Mouse (Mus musculus) cerebellum, adult 9-11 months (tissue): Measurements from ENCODE around the gene Acsbg2.

ENCODE experiments used
- DNase-seq: peaks from one replicate; pipeline ENCODE4 v3.0.0; 2022

Acsbg2 gene

DNA sequence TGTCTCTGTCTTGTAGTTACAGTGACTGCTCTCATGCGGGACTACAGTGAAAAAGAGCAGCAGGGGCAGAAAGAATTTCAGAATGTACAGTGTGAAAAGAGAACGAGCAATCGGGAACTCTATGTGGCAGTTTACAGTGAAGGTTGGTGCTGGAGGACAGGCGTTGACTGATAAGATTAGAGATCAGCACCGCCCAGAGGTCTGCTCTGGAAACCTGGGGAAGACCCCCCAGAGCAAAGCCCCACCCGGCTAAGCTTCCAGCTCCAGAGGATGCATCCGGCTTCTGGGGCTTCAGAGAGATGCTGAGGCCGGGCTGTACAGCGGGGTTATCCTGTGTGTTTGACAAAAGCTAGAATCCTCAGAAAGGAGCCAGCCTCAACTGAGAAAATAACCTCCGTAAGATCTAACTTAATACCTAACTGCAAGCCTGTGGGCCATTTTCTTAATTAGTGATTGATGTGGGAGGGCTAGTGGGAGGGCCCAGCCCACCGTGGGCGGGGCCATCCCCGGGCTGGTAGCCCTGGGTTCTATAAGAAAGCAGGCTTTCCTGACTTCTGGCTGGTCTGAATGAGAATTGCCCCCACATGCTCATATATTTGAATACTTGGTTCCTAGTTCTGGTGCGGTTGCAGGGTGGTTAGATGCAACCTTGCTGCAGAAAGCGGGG is 3.8 kb downstream of the Acsbg2 start:
- no peak for DNase-seq

DNA sequence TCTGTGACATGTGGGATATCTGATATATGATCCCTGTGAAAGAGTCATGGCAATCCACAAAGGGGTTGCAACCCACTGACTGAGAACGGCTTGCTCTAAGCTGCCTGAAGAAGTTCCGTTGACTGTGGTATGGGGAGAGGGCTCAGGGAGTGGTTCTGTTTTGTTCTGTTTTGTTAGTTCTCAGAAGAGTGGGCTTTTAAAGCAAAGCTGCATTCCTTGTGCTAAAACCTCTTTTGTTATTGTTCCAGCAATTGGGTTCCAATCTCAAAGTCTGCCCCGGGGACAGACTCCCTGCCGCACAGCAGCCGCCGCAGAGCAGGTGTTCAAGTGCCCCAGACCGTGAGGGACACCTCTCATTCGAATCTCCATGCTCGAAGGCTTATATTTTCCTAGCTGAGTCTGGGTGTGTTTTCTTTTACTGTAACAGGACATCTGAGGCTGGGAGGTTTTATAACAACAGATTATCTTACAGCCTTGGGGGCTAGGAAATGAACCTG is 4.7 kb downstream of the Acsbg2 start:
- no peak for DNase-seq

DNA sequence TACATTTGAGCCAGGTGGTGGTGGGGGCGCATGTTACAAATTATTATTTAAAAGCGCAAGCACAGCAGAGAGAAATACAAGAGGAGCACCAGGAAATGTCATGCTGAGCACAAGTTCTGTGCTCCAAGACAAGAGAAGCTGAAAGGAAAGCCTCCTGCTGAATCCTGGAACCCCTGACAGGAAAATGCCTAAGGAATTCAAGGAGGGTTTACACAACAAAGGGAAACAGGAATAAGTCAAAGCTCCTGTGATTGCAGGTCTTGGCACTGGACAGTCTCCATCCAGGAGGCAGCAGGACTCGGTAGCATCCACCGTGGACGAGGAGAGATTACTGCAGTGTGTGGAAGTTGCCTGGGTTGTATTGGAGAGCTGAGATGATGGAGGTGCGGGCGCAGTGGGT is 8.2 kb downstream of the Acsbg2 start:
- DNase-seq = no peak

DNA sequence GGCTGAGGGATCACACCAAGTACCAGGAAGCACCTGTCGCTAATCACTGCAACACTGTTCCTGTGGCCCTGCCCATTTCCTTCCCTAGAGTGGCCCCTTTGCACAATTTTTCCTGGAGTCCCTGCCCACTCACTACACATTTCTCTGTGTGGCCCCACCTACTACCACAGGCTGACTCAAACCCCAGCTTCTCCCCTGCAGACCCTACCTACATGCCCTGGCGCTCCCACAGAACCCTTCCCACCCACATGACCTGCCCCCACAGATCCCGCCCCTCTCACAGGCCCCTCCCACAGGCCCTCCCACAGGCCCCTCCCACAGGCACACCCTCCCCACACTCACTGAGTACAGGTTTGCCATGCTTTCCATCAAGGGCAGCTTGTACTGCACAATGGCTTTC is 13.1 kb downstream of the Acsbg2 start:
- DNase-seq = no peak

DNA sequence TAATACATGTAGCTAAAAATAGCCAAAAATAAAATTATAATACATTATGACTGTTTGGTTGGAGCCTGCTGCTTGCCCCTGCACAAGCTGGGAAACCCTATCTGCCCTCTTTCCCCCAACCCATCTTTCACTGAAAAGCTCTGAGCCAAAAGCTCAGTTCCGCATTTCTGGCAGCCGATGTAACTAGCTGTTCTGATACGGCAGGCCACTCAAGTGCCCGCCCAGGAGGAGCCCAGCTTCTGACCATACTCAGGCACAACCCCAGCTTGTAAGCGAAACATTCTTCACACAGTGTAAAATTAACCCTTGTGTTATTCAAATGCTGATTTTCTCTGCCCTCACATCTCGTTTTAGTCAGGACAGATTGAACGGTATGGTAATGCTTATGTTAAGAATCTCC is 15.3 kb downstream of the Acsbg2 start:
- DNase-seq = no peak

- DNase-seq = peak; percentile 23
Measured at GRCm38 (mm10) chr17:56858216-56858615, 16.0 kb downstream of the Acsbg2 start.

DNA sequence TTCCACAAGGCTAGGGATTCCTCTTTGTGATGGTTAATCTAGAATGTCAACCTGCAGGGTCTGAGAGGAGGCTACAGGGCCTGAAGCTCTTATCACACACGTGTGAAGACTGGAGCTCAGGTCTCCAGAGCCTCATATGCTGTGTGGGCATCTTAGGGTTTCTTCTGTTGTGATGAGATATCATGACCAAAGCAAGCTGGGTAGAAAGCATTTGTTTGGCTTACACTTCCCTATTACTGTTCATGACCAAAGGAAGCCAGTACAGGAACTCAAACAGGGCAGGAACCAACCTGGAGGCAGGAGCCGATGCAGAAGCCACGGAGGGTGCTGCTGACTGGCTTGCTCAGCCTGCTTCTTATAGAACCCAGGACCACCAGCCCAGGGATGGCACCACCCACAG is 18.8 kb downstream of the Acsbg2 start:
- DNase-seq = no peak

GRCm38 (mm10) chr17:56851167-56851566 is 23.1 kb downstream of the Acsbg2 start:
- no peak for DNase-seq

- no peak for DNase-seq
Measured at GRCm38 (mm10) chr17:56849710-56850109, 24.5 kb downstream of the Acsbg2 start.

DNA sequence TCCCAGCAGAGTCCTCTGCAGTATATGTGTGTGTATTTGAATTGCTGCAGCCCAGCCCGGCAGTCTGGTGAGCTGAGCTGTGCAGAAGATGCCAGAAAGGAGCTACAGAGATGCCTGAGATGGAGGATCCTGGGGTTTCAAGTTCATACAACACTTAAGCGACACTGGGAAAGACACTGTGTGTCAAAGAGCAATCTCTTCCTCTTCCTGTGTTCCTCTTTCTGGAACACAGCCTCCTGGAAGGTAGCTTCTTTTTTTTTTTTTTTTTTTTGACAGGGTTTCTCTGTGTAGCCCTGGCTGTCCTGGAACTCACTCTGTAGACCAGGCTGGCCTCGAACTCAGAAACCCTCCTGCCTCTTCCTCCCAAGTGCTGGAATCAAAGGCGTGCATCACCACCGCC is 25.5 kb downstream of the Acsbg2 start:
- no peak for DNase-seq

DNA sequence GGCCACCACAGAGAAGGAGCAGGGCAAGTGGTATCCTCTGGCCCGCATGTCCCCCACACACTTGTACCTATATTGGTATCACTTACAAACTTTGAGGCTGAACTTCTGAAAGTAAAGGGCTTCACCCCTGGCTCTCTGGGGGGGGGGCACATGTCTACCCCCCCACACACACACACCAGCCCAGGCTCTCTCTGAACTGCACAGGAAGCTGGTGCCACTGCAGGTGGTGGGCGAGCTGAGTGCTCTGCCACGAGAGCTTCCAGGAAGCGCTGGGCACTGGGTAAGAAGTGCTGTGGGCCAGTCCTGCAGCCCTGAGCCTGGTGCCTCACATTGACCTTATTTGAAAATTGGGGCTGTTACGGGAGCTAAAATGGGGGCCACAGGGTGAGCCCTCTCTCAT is 30.6 kb downstream of the Acsbg2 start:
- DNase-seq = no peak

- no peak for DNase-seq
Measured at GRCm38 (mm10) chr17:56842173-56842572, 32.1 kb downstream of the Acsbg2 start.

GRCm38 (mm10) chr17:56840524-56840923 is 33.7 kb downstream of the Acsbg2 start:
- no peak for DNase-seq

DNA sequence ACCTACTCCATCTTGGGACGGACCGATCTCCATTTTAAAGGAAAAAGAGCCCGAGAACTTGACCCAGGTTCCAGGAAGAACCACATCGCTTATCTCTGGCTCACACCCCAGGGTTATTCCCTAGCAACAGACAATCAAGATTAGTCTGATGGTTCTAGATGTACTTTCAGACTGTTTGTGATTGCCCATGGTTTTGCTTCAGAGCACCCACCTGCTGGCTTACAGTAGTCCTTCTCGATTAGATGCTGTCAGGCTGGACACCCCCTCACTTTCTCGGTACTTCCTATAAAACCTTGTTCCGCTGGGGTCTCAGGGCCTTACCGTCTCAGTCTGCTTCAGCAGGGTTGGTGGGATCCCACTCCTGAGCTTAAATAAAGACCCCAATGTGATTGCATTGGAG is 37.9 kb downstream of the Acsbg2 start:
- no peak for DNase-seq

- no peak for DNase-seq
Measured at GRCm38 (mm10) chr17:56833381-56833780, 40.9 kb downstream of the Acsbg2 start.

DNA sequence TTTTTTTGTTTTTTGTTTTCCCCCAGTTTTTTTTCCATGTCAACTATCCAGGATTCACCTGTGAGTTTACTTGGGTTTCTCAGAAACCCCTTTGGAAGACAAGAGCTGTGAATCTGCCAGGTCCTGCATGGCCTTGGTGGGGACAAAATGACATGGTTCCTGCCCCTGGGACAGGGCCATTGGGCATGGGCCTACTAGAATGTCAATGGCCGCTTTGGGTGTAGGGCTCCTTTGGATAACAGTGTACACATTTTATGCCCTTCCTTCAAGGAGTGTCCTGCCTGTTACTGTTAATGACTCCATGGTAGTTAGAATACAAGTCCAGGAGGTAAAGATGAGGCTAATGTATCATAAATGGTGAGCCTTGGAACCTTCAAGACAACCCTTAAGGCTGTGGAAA is 41.3 kb downstream of the Acsbg2 start:
- DNase-seq = no peak

DNA sequence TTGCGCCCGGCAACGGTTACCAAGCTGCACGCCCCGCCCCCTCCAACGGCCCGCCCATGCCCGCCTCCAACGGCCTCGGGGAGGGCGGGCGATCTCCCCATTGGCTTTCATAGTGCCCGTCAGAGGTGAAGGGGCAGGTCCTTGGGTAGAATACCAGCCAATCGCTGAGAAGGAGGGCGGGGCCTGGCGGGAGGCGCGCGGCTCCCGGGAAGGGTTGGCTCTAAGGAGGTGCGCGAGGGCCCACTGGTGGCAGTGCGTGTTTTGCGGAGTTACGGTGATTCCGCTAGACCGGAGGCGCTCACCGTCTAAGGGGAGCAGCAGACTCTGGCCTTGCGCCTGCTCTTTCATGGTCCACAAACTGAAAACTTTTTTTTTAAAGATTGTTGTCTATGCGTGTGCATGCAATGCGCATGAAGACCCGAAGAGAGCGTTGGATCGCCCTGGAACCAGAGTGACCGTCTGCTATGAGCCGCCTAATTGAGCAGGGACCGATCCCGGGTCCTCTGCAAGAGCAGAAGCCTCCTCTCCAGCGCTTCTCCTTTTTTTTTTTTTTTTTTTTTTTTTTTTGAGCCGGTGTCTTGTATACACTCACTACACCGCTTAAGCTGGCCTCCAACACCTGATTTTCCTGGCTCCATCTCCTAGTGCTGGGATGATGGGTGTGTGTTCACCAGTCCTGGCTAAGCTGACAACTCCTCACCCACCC is 43.0 kb downstream of the Acsbg2 start:
- peak; percentile 99 for DNase-seq

GRCm38 (mm10) chr17:56830411-56831110 is 43.7 kb downstream of the Acsbg2 start, which contains the start of gene Rfx2:
TSS of gene Rfx2 (minus strand) at chr17:56831013.
- peak; percentile 65 for DNase-seq

DNA sequence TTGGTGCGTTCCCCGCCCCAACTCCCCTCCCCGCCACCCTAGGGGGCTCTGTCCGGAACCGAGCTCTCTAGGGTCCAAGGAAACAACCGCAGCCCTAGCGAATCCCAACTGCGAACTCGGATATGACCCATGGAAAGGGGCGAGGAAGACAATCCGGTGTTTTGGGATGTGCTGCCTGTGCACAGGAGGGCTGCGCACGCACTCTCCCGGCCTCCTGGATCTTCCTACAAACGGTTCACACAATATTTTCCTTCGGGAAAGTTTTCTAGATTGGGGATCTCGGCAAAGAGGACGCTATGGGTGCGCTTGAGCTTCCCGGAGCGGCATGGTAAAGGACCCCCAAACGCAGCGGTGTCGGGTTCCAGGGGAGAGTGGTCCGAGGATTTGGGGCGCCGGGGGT is 44.5 kb downstream of the Acsbg2 start:
- peak; percentile 39 for DNase-seq

DNA sequence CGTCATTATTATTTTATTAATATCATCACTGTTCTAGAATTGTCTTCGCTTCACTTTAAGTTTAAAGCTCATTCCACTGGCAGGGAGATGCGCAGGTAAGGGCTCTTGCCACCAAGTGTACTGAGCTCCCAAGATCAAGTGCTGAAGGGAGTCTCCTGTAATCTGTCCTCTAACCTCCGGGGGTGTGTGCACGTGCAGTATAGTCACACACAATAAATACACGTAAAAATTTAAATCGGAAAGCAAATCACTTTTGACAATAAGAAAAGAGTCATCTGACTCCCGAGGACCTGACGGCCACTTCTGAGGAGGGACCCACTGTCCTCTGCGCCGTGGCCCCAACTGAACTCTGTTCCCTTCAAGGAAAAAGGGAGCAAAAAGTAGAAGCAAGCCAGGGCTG is 45.1 kb downstream of the Acsbg2 start:
- no peak for DNase-seq

DNA sequence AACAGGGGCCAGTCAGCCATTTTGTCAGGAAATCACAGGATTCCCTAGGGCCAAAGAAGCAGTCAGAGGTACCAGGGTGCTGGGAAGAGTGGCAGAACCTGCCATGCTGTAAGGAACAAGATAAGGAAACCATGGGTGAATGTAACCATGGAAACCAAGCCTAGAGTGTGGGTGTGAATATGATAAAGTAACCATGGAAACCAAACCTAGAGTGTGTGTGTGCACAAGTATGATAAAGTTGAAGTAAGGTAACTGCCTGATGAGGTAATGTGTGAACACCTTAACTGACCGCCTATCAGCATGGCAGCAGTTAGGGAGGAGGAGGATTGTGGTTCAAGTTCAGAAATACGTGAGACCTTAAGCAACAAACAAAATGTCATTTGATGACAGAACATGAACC is 47.5 kb downstream of the Acsbg2 start:
- no peak for DNase-seq

DNA sequence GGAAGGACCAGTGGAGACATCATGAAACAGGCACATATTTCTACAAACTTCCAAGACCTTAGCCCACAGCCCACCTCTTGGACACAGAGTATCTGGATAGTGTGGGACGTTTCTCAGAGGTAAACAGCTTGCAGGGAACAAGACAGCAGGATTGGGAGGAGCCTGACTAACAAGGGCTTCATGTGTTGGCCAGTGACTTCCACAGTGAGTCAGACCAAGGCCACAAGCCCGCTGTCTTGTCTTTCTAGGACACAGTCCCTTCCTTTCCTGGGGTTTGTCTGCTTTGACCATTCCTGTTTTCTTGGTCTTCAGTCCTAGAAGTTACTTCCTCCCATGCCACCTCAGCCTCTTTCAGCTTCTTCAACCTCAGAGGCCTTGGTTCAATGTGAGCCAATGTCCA is 50.9 kb downstream of the Acsbg2 start:
- DNase-seq = no peak

GRCm38 (mm10) chr17:56822380-56822779 is 51.9 kb downstream of the Acsbg2 start:
- no peak for DNase-seq

DNA sequence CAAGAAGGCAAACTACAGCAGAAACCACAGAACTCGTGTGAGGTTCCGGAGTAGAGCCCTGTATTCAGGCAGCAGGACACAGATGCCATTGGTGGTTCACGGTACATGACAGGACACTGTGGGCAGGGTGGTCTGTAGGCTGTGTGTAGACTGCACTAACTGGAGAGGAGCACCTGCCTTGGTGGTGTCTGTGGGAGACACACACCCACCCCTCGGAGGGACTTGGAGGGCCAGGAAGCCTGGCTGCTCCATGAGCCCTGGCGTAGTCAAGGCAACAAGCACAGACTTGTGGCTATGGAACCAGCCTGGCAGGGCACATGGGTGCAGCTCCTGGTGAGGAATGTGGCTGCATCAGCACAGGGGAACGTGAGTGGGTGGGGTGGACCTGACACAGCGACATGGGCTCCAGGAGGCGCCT is 54.5 kb downstream of the Acsbg2 start:
- DNase-seq = no peak
